Comparison of ENCODE assay signal across 20 mouse cellular contexts in genomic region chr15:97682053-97682452, GRCm38 (mm10). TPM values are rescaled to one million over a fixed set of nuclear protein-coding genes. Genes with fewer than 3 reads are reported as not detected.
A peak's percentile ranks its signal among the peaks of the same experiment; 100 is the strongest.
DNase-seq lines count a peak whose midpoint lies in the region; ATAC-seq and TF ChIP-seq lines count a peak whose summit lies in the region.
"Had no signal": no experiment of that assay in that cellular context is flagged by ENCODE, and none has a peak within 500 bp of the region (broad histone marks: within the 10 kb centered on the region; RNA-seq: fewer than 3 reads in every experiment).

No protein-coding gene starts in this region.

- ATAC-seq in Patski = peak; percentile 44
- ATAC-seq in kidney, embryonic 16.5 days (ENCODE audit: low FRiP score, low TSS enrichment) = peak; percentile 84
- ATAC-seq in liver, embryonic 13.5 days (ENCODE audit: low read depth) = peak; percentile 41
- ATAC-seq: forebrain, embryonic 15.5 days had no signal

- H3K9ac ChIP-seq in kidney, embryonic 16.5 days (replicated peaks; ENCODE audit: low read length) = no peak overlapping the region
- no peak overlapping the region for H3K9ac ChIP-seq in liver, embryonic 13.5 days
- H3K9ac ChIP-seq: embryonic facial prominence, embryonic 12.5 days; forebrain, embryonic 15.5 days; heart, embryonic 12.5 days; hindbrain, embryonic 15.5 days; stomach, embryonic 15.5 days had no signal

- H3K36me3 ChIP-seq in kidney, embryonic 16.5 days (ENCODE audit: insufficient read depth, low read length) = peaks cover 67% of the 10 kb centered on the region
- H3K36me3 ChIP-seq in liver, embryonic 13.5 days = peaks cover 87% of the 10 kb centered on the region

- no peaks in the 10 kb centered on the region for H3K27me3 ChIP-seq in Patski
- H3K27me3 ChIP-seq in kidney, embryonic 16.5 days (ENCODE audit: insufficient read depth, low read length) = no peaks in the 10 kb centered on the region
- no peaks in the 10 kb centered on the region for H3K27me3 ChIP-seq in liver, embryonic 13.5 days
- H3K27me3 ChIP-seq: embryonic facial prominence, embryonic 12.5 days; forebrain, embryonic 15.5 days; heart, embryonic 12.5 days; hindbrain, embryonic 15.5 days; stomach, embryonic 15.5 days had no signal

- CTCF ChIA-PET in Patski (lab: Charles Lee) = interaction anchor here (1.1 kb wide), 1 partner anchor 36 kb away, joined by 3 read pairs; no protein-coding TSS in a partner anchor

- POLR2A ChIA-PET in Patski (lab: Charles Lee) = interaction anchor here (1.4 kb wide), 1 partner anchor 11 kb away, joined by 3 read pairs; no protein-coding TSS in a partner anchor

- H3K4me1 ChIP-seq in kidney, embryonic 16.5 days (ENCODE audit: insufficient read depth, low read length) = peaks cover 5% of the 10 kb centered on the region; the same call in 1 of the 2 replicates
- H3K4me1 ChIP-seq in liver, embryonic 13.5 days (replicated peaks) = peaks cover 18% of the 10 kb centered on the region
- H3K4me1 ChIP-seq: embryonic facial prominence, embryonic 12.5 days; forebrain, embryonic 15.5 days; heart, embryonic 12.5 days; midbrain, embryonic 10.5 days; stomach, embryonic 15.5 days had no signal

- H3K9me3 ChIP-seq in kidney, embryonic 16.5 days (ENCODE audit: low read length) = no peaks in the 10 kb centered on the region
- H3K9me3 ChIP-seq in liver, embryonic 13.5 days (replicated peaks) = no peaks in the 10 kb centered on the region
- H3K9me3 ChIP-seq: embryonic facial prominence, embryonic 12.5 days; forebrain, embryonic 15.5 days; heart, embryonic 12.5 days; hindbrain, embryonic 15.5 days; midbrain, embryonic 10.5 days; stomach, embryonic 15.5 days had no signal

- H3K4me3 ChIP-seq in kidney, embryonic 16.5 days (ENCODE audit: low read length) = no peak overlapping the region
- H3K4me3 ChIP-seq in liver, embryonic 13.5 days (replicated peaks) = no peak overlapping the region
- H3K4me3 ChIP-seq: embryonic facial prominence, embryonic 12.5 days; erythroblast, embryonic 14.5 days; forebrain, embryonic 15.5 days; heart, embryonic 12.5 days; hindbrain, embryonic 15.5 days; midbrain, embryonic 10.5 days; stomach, embryonic 15.5 days had no signal

- 61% methylated on average over 8 of the region's 8 CpGs for WGBS in kidney, embryonic 16.5 days
- 84% methylated on average over 8 of the region's 8 CpGs for WGBS in liver, embryonic 13.5 days (ENCODE audit: insufficient replicate concordance)

- intact Hi-C loops in heart, postnatal 10 days (cut with DNase I) = no loop called here

- in situ Hi-C loops in Patski (cut with MboI; ENCODE audit: low pct_unique_long_range_greater_than_20kb) = no loop called here

- no peak overlapping the region for H3K4me2 ChIP-seq in kidney, embryonic 16.5 days (replicated peaks; ENCODE audit: low read depth, low read length)
- 0 out of 2 replicates have a peak overlapping the region, but pooled peaks have one; percentile 14 for H3K4me2 ChIP-seq in liver, embryonic 13.5 days
- H3K4me2 ChIP-seq: embryonic facial prominence, embryonic 12.5 days; forebrain, embryonic 15.5 days; heart, embryonic 12.5 days; hindbrain, embryonic 15.5 days; stomach, embryonic 15.5 days had no signal

- no peak for DNase-seq in Patski (ENCODE audit: low read depth, low spot score)
- DNase-seq in kidney, adult 11 months = peak; percentile 75
- no peak for DNase-seq in liver, embryonic 13.5 days
- DNase-seq in layer of hippocampus, adult 9-11 months = no peak
- DNase-seq in heart, postnatal 10 days = no peak
- no peak for DNase-seq in layer of hippocampus, adult 18-20 months (ENCODE audit: low spot score in 2 of 2)
- DNase-seq: adrenal gland, adult 2 months; cerebellum, adult 8-10 months; right cerebral cortex, postnatal 25 days; thymus, adult 18-20 months; thymus, postnatal 4 days had no signal

- TF ChIP-seq CTCF in Patski (IDR thresholded peaks at IDR 0.05) = no peak

- H3K27ac ChIP-seq in kidney, embryonic 16.5 days (ENCODE audit: low read length) = peak overlapping the region; percentile 62
- H3K27ac ChIP-seq in liver, embryonic 13.5 days = no peak overlapping the region
- H3K27ac ChIP-seq: embryonic facial prominence, embryonic 12.5 days; forebrain, embryonic 15.5 days; hindbrain, embryonic 15.5 days; macrophage; midbrain, embryonic 10.5 days; stomach, embryonic 15.5 days had no signal

RNA-seq across cellular contexts. Expression of gene Rpap3, which starts 23.6 kb away (rescaled TPM):
- polyA plus RNA-seq in Patski (2021) = 32.9 TPM
- polyA plus RNA-seq in kidney, embryonic 16.5 days (2015; fragmentation: Nextera tagmentation; extraction: Ambion mirVana) = 31.0 and 33.0 TPM in 2 replicates
- 13.1 and 17.4 TPM in 2 replicates for polyA plus RNA-seq in liver, embryonic 13.5 days (2015; fragmentation: Nextera tagmentation; extraction: Ambion mirVana)
- total RNA-seq in heart, postnatal 10 days (2021) = 10 to 100 TPM; 14.1 to 15.2 TPM
- total RNA-seq in layer of hippocampus, adult 18-20 months (2021) = 10 to 100 TPM; 21.2 to 22.8 TPM

RNA-seq across cellular contexts. Expression of gene Endou, which starts 49.1 kb away (rescaled TPM):
- polyA plus RNA-seq in Patski (2021) = 0.17 TPM
- 0.45 and 0.60 TPM in 2 replicates for polyA plus RNA-seq in kidney, embryonic 16.5 days (2015; fragmentation: Nextera tagmentation; extraction: Ambion mirVana)
- polyA plus RNA-seq in liver, embryonic 13.5 days (2015; fragmentation: Nextera tagmentation; extraction: Ambion mirVana) = 0.07 TPM in 1 of 2 replicates, not detected in the other
- 1 to 10 TPM; 3.8 to 4.0 TPM for total RNA-seq in heart, postnatal 10 days (2021)
- 1 to 10 TPM; 1.2 TPM for total RNA-seq in layer of hippocampus, adult 18-20 months (2021)
- polyA plus RNA-seq: erythroblast, embryonic 14.5 days had no signal
